Mouse (Mus musculus) stomach, embryonic 14.5 days (tissue): Measurements from ENCODE around the gene Macrod2. TPM values are rescaled to one million over a fixed set of nuclear protein-coding genes. Genes with fewer than 3 reads are reported as not detected.

ENCODE experiments used
- ATAC-seq: fragments of 200-750 bp; cut with Nextera tagmentation; 2 replicates; pipeline ENCODE4 v1.8.0; 2017; ENCODE audit warnings: low read depth, moderate TSS enrichment; ENCODE audit not compliant: insufficient number of reproducible peaks, insufficient read depth, low FRiP score
- H3K27ac ChIP-seq: fragments of 300-500 bp; sonication (generic); 2 replicates; pipeline ENCODE4 v1.5.1; 2014; ENCODE audit warnings: mild to moderate bottlenecking, low read length, moderate library complexity, mixed read lengths
- H3K27me3 ChIP-seq: fragments of 300-500 bp; sonication (generic); 2 replicates; pipeline ENCODE4 v1.6.1; 2014; ENCODE audit warnings: low read length, control low read depth, mixed read lengths; ENCODE audit not compliant: control insufficient read depth, insufficient read depth
- H3K36me3 ChIP-seq: fragments of 300-500 bp; sonication (generic); 2 replicates; pipeline ENCODE4 v1.6.1; 2014; ENCODE audit warnings: mild to moderate bottlenecking, control low read depth, low read length, moderate library complexity, mixed read lengths; ENCODE audit not compliant: control insufficient read depth, insufficient read depth
- H3K4me1 ChIP-seq: fragments of 300-500 bp; sonication (generic); 2 replicates; pipeline ENCODE4 v1.6.1; 2014; ENCODE audit warnings: low read length, control low read depth, mixed read lengths; ENCODE audit not compliant: control insufficient read depth, insufficient read depth
- H3K4me2 ChIP-seq: fragments of 300-500 bp; sonication (generic); replicated peaks from 2 replicates; pipeline ENCODE4 v1.6.1; 2014; ENCODE audit warnings: low read depth, low read length, control low read depth
- H3K4me3 ChIP-seq: fragments of 300-500 bp; sonication (generic); 2 replicates; pipeline ENCODE4 v1.5.1; 2014; ENCODE audit warnings: low read depth, low read length, control low read depth
- H3K9ac ChIP-seq: fragments of 300-500 bp; sonication (generic); replicated peaks from 2 replicates; pipeline ENCODE4 v1.6.1; 2014; ENCODE audit warnings: low read depth, mild to moderate bottlenecking, control low read depth, low read length, moderate library complexity, mixed read lengths
- H3K9me3 ChIP-seq: fragments of 300-500 bp; sonication (generic); 2 replicates; pipeline ENCODE4 v1.6.1; 2016; ENCODE audit warnings: low read depth, low read length, control low read depth; ENCODE audit not compliant: control insufficient read depth
- WGBS: fragments of 180-500 bp; shearing (Covaris S2); extraction: QIAGEN DNeasy Blood & Tissue Kit; methylation state at CpG from one replicate; pipeline ENCODE4 v1.1.7; 2014; 5-methylcytosine and 5-hydroxymethylcytosine counted together
- polyA plus RNA-seq: library from polyadenylated mRNA; unstranded; fragments of >200 nt; fragmentation: Nextera tagmentation; extraction: Ambion mirVana; gene quantifications from 2 replicates; pipeline ENCODE4 v1.2.1, GENCODE M21; 2014

The Macrod2 gene
- polyA plus RNA-seq, 1 experiment from 2014 or later = 40.9 TPM

DNA sequence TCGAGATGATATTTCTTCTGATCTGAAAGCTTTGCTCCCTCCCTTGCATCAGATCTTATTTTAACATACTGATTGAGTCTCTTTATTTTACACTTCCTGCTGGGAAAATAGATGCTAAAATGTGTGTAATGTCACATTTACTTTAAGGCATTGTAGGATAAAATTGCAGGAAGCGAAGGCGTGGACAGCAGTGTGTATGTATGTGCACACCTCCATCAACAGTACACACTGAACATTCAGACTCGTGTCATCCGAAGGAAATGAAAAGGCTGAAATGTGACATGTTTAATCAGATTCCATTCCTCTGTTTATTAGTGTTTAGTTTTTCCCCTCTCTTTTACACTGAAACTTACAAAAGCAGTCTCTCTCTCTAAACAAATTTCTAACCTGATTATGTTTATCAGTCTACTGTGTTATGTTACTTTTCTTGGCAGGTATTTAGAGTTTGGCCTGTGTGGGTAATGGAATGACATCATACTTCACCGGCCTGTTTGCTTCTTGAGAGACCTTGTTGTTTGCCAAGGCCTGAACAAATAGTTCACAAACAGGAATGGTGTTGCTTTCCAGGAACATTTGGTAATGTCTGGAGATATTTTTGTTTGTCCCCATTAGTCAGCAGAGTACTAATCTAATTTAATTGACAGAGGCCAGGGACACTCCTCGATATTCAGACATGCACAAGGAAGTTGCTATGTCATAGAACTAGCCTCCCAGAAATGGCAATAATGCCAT is 1588.7 kb downstream of the Macrod2 start:
- Histone ChIP-seq H3K4me1 (no peaks in the 10 kb centered on the region), H3K27me3 (no peaks in the 10 kb centered on the region), H3K36me3 (no peaks in the 10 kb centered on the region), H3K27ac (no peak overlapping the region), H3K9me3 (no peaks in the 10 kb centered on the region), H3K9ac (no peak overlapping the region), H3K4me2 (no peak overlapping the region), H3K4me3 (no peak overlapping the region)
- ATAC-seq = no peak
- 60% methylated on average over 7 of the region's 7 CpGs for WGBS

DNA sequence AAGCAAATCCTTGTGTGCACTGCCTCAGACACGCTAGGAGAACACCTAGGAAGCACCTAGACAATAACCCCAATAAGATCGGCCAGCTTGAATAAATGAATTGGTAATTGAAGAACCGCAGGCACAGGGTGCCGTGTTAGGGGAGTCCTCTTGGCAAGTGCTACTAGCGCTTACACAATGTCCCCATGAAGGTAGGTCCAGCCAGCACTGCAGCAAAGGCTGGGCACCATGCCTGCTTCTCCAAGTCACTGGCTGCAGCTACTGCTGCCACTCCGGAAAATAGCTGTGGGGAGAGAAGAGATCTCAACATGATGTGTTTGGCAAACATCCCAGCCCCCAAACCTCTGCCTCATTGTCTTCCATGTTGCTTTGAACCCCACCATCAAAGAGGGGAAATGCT is 1603.8 kb downstream of the Macrod2 start:
- Histone ChIP-seq H3K9me3 (no peaks in the 10 kb centered on the region), H3K9ac (no peak overlapping the region), H3K4me2 (no peak overlapping the region), H3K4me1 (no peaks in the 10 kb centered on the region), H3K36me3 (no peaks in the 10 kb centered on the region), H3K27ac (no peak overlapping the region), H3K4me3 (no peak overlapping the region), H3K27me3 (no peaks in the 10 kb centered on the region)
- 85% methylated on average over 6 of the region's 6 CpGs for WGBS
- no peak for ATAC-seq

- 81% methylated on average over 4 of the region's 4 CpGs for WGBS
- no peaks in the 10 kb centered on the region for H3K4me1 ChIP-seq
- no peaks in the 10 kb centered on the region for H3K27me3 ChIP-seq
- H3K9me3 ChIP-seq = no peaks in the 10 kb centered on the region
- no peak overlapping the region for H3K27ac ChIP-seq
- no peak overlapping the region for H3K4me2 ChIP-seq
- no peaks in the 10 kb centered on the region for H3K36me3 ChIP-seq
- H3K9ac ChIP-seq = no peak overlapping the region
- H3K4me3 ChIP-seq = no peak overlapping the region
- ATAC-seq = no peak
Observed at GRCm38 (mm10) chr2:142024534-142025155, 1629.5 kb downstream of the Macrod2 start.

- Histone ChIP-seq H3K9me3 (no peaks in the 10 kb centered on the region), H3K4me3 (no peak overlapping the region), H3K27me3 (no peaks in the 10 kb centered on the region), H3K4me2 (no peak overlapping the region), H3K4me1 (no peaks in the 10 kb centered on the region), H3K27ac (no peak overlapping the region), H3K36me3 (no peaks in the 10 kb centered on the region), H3K9ac (no peak overlapping the region)
- ATAC-seq = no peak
Observed at GRCm38 (mm10) chr2:142026721-142027120, 1631.6 kb downstream of the Macrod2 start.

DNA sequence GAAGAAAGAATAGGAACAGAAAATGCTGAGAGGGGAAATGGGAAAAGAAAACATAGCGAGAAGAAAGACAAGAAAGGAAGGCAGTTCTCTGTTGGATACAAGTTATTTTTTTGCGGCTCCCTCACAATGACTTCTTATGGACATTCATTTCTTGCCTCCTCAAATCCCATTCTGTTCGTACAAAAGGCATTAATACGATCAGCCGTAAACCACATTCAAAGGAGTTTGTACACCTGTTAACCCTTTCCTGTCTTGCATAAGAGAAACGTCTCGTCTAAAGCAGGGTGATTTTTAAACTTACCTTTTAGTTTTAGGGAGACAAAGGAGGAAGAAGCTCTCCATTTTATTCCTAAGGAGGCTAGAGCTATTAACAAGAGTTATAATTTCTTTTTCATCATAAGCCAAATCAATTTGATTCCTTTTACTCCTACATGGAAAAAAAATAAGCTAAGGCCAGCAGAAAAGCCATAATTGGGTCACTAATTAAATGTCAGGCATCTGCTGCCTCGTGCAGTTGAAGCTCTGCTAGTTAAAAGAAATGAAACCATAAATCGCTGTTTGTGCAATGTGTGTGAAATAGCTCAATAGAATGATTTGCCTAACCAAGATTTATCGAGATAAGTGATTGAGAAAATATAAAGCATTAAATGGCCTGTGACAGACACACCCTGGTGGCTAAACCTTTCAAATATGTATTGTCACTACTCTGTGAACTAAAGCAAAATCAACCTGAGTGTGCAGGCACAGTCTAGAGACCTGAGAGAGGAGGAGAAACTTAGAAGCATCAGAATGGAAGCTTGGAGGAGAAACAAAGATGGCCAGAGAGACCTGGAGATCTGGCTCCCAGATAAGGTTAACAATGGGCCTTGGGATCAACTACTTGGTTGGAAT is 1635.9 kb downstream of the Macrod2 start:
- 62% methylated on average over 10 of the region's 10 CpGs for WGBS
- no peak overlapping the region for H3K4me2 ChIP-seq
- ATAC-seq = no peak
- H3K9me3 ChIP-seq = no peaks in the 10 kb centered on the region
- no peaks in the 10 kb centered on the region for H3K36me3 ChIP-seq
- H3K4me3 ChIP-seq = no peak overlapping the region
- no peak overlapping the region for H3K9ac ChIP-seq
- no peak overlapping the region for H3K27ac ChIP-seq
- no peaks in the 10 kb centered on the region for H3K27me3 ChIP-seq
- no peaks in the 10 kb centered on the region for H3K4me1 ChIP-seq

DNA sequence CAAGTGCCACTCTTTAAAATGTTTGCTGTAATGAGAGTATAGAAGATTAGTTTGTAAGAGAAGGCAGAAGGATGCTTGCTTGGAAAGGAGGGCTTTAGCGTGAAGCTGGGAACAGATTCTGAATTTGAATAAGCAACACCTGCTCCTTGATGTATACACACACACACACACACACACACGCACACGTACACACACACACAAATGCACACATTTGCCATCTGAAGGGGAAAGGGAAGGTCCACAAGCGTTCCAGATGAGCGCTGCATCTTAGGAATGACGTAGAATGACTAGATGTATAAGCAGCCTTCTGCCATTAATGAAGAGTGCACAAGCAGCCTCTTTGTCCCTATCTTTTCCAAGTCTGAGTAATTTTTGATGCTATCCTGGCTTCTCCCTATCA is 1660.5 kb downstream of the Macrod2 start:
- no peak for ATAC-seq
- Histone ChIP-seq H3K27me3 (no peaks in the 10 kb centered on the region), H3K27ac (no peak overlapping the region), H3K9ac (no peak overlapping the region), H3K9me3 (no peaks in the 10 kb centered on the region), H3K4me2 (no peak overlapping the region), H3K4me3 (no peak overlapping the region), H3K4me1 (no peaks in the 10 kb centered on the region), H3K36me3 (no peaks in the 10 kb centered on the region)
- 88% methylated on average over 6 of the region's 6 CpGs for WGBS

DNA sequence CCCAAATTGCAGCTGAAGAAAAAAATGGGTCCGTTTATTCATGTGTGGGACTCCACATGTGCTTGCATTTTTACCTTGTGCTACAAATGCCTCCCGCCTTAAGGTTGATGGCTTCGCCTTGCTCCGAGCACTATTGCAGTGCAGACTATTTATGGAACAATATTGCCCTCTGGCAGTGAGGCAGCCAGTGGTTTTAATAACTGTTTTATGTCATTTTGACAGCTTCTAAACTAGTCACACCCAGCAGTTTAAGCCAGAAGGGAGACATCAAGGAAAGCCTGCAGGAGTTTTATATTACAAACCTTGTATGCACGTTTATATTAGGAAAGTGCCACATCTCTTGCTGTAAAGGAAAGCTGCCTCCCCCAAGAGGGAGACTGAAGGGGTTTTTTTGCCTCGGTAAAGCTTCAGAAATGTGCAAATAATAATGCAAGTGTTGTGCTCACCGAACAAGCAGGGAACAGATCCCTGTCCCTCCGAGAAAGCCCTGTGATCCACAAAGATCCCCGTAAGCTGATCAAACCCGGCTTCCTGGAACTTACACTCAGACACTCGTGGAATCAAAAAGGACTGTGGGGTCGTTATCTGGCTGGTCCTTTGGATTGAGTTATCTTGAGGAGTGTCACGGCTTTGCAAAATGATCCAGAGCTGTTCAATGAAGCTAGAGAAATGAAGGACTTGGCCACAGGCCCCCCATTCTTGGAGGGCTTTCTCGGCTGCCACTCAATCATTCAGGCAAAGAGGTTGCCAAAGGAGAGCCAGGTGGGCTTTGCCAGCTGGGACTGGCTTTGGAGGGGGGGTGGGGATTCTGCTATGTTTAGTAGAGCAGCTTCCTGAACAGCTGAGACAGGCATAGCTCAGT is 1663.0 kb downstream of the Macrod2 start:
- Histone ChIP-seq H3K4me2 (peak overlapping the region; percentile 22), H3K27me3 (no peaks in the 10 kb centered on the region), H3K4me3 (peak overlapping the region; percentile 7; the same call in 1 of the 2 replicates), H3K4me1 (no peaks in the 10 kb centered on the region), H3K36me3 (no peaks in the 10 kb centered on the region), H3K9me3 (no peaks in the 10 kb centered on the region), H3K9ac (no peak overlapping the region), H3K27ac (peak overlapping the region; percentile 74; the same call in 1 of the 2 replicates)
- ATAC-seq = peak; percentile 80
- 24% methylated on average over 14 of the region's 14 CpGs for WGBS

- WGBS = 47% methylated on average over 2 of the region's 2 CpGs
- Histone ChIP-seq H3K9me3 (no peaks in the 10 kb centered on the region), H3K27me3 (no peaks in the 10 kb centered on the region), H3K9ac (no peak overlapping the region), H3K4me3 (no peak overlapping the region), H3K27ac (peak overlapping the region; percentile 74; the same call in 1 of the 2 replicates), H3K36me3 (no peaks in the 10 kb centered on the region), H3K4me2 (peak overlapping the region; percentile 22; the same call in 1 of the 2 replicates), H3K4me1 (no peaks in the 10 kb centered on the region)
- 0 out of 2 replicates have a peak, but pooled peaks have one; percentile 18 for ATAC-seq
Observed at GRCm38 (mm10) chr2:142058751-142059090, 1663.6 kb downstream of the Macrod2 start.
